Mouse (Mus musculus) cortical plate, adult 2 months (tissue): ENCODE results near the gene Ginm1. TPM values are rescaled to one million over a fixed set of nuclear protein-coding genes. Genes with fewer than 3 reads are reported as not detected.
A peak's percentile ranks its signal among the peaks of the same experiment; 100 is the strongest.

ENCODE experiments used
- H3K27ac ChIP-seq: fragments of 200-500 bp; 2 replicates; pipeline ENCODE4 v1.5.1; 2012; ENCODE audit warnings: low read length, control low read depth, inconsistent platforms; ENCODE audit not compliant: insufficient read depth
- H3K4me1 ChIP-seq: fragments of 200-500 bp; 2 replicates; pipeline ENCODE4 v1.6.1; 2011; ENCODE audit warnings: low read length; ENCODE audit not compliant: control insufficient read depth, insufficient read depth
- H3K4me3 ChIP-seq: fragments of 200-500 bp; 2 replicates; pipeline ENCODE4 v1.5.1; 2011; ENCODE audit warnings: mild to moderate bottlenecking, low read length, control low read depth; ENCODE audit not compliant: insufficient read depth
- CTCF ChIP-seq: fragments of 200-500 bp; IDR thresholded peaks from 2 replicates; pipeline ENCODE4 v1.5.1; 2011; ENCODE audit warnings: mild to moderate bottlenecking, control low read depth, low read length; ENCODE audit not compliant: insufficient read depth; ENCODE audit errors: extremely low read depth
- POLR2A ChIP-seq: fragments of 200-500 bp; IDR thresholded peaks from 2 replicates; pipeline ENCODE4 v1.6.1; 2011; ENCODE audit warnings: mild to moderate bottlenecking, low read length, control low read depth; ENCODE audit not compliant: insufficient read depth; ENCODE audit errors: extremely low read depth
- polyA plus RNA-seq: library from polyadenylated mRNA; depleted of rRNA; stranded (reverse); fragments of >200 nt; gene quantifications from 2 replicates; pipeline ENCODE4 v1.2.3, GENCODE M21; 2012; rRNA removed

Gene Ginm1
- polyA plus RNA-seq, 1 experiment: 29.3 TPM

GRCm38 (mm10) chr10:7725751-7726500 is 66.7 kb downstream of the Ginm1 start, which contains the start of gene Katna1:
Katna1 (plus strand) TSS chr10:7726000.
- Histone ChIP-seq H3K4me1 (peaks cover 2% of the 10 kb centered on the region; the same call in 1 of the 2 replicates), H3K4me3 (peak within 1 kb of the TSS; percentile 58), H3K27ac (no peak within 1 kb of the TSS)
- TF ChIP-seq POLR2A (peak; percentile 74), CTCF (no peak)

Other genes starting within 250 kb of the Ginm1 start
- 132 and 134 TPM in 2 replicates for gene Lrp11, start 203.0 kb downstream of the Ginm1 start, polyA plus RNA-seq
- gene Nup43, start 125.3 kb downstream of the Ginm1 start, polyA plus RNA-seq: 4.9 and 7.6 TPM in 2 replicates
- gene Pcmt1, start 111.7 kb downstream of the Ginm1 start, polyA plus RNA-seq: 148 and 158 TPM in 2 replicates
- 16.1 and 17.1 TPM in 2 replicates for gene Lats1, start 111.6 kb downstream of the Ginm1 start, polyA plus RNA-seq
- gene Katna1, start 66.8 kb downstream of the Ginm1 start, polyA plus RNA-seq: 10.4 and 12.1 TPM in 2 replicates
- 20.0 and 21.8 TPM in 2 replicates for gene Ppil4, start 67 bp upstream of the Ginm1 start, polyA plus RNA-seq
- gene Zc3h12d, start 39.6 kb upstream of the Ginm1 start, polyA plus RNA-seq: 0.02 and 0.08 TPM in 2 replicates
- 36.1 and 36.8 TPM in 2 replicates for gene Tab2, start 163.4 kb upstream of the Ginm1 start, polyA plus RNA-seq